Mouse (Mus musculus) liver, embryonic 14.5 days (tissue): ENCODE measurements around the gene Kcng4.

Experiments
- CTCF ChIP-seq: IDR thresholded peaks from 2 replicates; pipeline ENCODE4 v1.5.1; 2016; ENCODE audit warnings: antibody characterized with exemption, low read depth, control low read depth
- EP300 ChIP-seq: IDR thresholded peaks from 2 replicates; pipeline ENCODE4 v1.6.1; 2016; ENCODE audit warnings: antibody characterized with exemption, low read depth

DNA sequence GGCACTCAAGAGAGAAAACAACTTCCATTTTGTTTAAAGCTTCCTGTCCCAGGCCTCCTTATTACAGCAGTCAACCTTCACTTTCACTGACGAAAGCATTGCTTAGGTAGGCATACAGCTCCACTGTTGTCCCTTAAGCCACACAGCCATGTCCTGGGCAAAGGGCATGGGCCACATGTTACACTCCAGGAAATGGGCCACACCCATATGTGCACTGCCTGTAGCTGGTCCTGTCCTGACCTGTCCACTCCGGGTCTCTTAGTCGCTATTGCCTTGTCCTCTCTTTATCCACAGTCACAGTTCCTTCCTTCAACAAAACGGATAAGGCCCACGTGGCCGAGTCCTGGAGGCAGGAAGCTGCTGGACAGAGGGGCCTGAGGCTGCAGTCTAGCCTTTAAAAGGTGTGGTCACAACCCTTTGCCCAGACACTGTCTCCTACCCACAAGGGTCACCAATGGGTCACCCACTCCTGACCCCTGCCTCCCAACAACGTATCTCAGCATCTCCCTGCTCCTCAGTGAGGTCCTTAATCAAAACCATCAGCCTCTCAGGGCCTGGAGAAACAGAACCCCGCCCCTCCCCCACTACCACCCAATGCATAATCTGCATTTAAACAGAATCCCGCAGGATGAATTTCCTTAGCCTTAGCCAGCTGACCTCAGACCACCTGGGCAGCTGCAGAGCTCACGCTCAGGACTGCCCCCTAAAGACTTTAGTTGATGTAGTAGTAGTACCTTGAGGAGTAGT is 7.7 kb downstream of the Kcng4 start:
- TF ChIP-seq CTCF (no peak), EP300 (no peak)
